Mouse (Mus musculus) urinary bladder, postnatal 14 days (tissue): ENCODE measurements around the gene Plxnb3.

Experiments
- DNase-seq: peaks from one replicate; pipeline ENCODE4 v3.0.0; 2021; ENCODE audit warnings: low spot score

Gene Plxnb3

DNA sequence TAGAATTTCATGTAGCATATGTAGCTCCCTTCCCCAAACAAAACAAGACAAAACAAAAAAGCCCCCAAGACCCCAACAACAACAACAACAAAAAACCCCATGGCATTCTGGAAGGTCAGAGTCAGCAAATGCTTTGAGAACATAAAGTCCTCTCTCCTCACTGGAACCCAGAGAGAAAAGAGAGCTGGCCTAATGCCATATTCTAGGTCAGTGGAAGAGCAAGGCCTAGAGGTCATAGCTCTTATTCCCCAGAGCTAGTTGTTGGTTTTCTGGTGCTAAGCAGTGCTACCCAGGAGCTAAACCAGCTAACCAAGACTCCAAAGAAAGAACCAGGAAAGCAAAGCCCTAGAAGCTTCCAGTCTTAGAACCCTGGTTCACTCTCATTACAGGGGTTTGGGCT lies 28.8 kb downstream of the Plxnb3 start:
- no peak for DNase-seq

DNA sequence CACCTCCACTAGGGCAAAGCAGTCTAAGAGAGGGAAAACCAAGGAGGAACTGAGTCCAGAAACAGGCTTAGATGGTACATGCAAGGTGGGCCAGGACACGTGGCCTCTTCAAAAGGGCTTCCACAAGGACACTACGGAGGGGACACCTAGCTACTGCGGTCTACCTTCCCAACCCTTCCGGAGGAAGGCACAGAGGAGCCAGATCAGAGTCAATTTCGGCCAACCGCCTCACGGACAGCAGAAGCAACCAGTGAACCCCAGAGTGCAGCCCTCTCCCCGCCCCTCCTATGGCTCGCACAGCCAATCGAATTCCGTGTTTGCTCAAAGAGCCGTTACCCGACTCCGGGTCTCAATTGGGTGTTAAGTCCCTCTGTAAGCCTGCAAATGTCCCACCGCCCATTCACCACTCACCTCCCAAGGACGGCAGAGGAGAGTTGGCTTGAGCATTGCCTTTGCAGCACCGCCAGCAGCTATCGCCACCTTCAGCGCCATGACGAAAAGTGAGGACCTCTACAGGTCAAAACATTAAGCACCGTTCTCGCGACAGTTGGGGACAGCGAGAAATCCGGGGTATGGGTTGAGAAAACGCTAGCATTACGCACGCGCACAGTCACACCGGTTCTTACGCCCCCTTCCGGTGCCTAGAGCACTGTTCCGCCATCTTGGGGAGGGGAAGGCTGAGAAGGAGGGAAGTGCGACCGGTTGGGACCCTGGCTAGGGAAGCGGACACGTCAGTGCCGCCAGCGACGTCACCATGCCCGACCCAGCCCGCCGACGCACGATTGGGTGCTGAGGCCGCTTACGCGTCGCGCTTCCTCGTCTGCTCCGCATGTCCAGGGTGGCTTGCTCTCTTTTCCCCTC lies 29.7 kb downstream of the Plxnb3 start, which contains the start of the genes Idh3g and Ssr4:
Gene Idh3g, minus strand, starts transcription at position 534 of the 861 bp plus-strand sequence.
Gene Ssr4, plus strand, starts transcription at position 665 of the 861 bp plus-strand sequence.
- peak; percentile 92 for DNase-seq

DNA sequence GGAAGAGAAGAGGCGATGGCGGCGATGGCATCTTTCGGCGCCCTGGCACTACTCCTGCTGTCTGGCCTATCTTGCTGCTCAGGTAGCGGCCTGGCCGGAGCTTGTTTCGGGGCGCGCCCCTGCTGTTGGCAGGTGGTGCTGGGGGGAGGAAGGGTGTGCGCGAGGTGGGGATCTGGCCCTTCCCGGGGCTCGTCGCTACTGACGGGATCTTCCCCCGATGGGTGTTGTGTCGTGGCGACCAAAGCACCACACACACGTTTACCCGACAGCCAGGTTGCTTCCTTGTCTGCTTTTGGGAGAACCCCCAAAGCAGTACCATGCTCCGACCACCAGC lies 30.3 kb downstream of the Plxnb3 start:
- DNase-seq = no peak

DNA sequence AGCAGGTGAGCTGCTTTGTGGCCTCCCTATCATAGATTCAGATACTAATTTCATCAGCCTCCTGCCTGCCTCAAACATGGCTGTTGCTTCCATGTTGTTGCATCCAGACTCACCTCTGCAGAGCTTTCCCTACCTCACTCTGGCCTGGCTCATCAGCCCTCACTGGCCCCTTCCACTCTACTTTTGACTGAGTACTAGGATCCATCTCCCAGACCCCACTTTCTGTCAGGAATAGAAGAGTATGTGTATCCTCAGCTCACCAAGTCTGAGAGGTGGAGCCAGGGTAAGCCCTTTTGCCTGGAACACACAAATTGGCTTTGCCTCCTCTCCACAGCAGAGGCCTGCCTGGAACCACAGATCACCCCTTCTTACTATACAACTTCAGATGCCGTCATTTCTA lies 31.6 kb downstream of the Plxnb3 start:
- DNase-seq = no peak

DNA sequence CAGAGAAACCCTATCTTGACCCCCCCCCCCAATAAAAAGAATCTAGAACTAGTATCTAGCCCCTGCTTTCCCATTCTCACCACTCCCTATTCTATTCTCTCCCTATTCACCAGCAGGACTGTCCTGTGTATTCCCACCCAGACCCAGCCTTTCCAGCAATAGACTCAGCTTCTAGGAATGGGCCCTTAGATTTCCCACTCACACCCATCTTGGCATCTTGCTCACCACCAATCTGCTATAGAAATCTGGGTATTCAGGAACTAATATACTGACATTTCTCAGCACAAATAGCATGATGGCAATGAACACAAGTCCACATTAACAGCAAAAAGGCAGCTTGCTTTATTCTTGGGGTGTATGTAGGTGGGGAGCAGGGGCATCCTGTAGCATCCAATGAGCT lies 36.1 kb downstream of the Plxnb3 start:
- no peak for DNase-seq

DNA sequence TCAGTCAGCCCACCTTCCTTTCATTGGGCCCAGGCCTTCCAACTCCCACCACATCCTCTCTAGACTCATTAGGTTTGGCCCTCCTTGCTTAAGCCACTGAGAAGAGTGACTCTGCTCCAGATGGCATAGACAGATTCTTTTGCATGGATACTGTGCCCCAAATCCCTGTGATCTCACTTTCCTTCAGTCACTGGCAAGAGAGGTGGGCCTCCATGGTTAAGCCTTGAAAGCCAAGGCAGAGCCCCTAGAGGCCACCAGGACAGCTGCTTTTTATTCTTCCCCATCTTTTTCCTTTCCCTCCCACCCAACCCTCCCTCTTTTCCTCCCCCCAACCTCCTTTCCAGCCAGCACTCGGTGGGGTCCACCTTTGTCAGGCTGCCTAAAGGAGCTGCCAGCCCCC lies 36.6 kb downstream of the Plxnb3 start:
- no peak for DNase-seq

DNA sequence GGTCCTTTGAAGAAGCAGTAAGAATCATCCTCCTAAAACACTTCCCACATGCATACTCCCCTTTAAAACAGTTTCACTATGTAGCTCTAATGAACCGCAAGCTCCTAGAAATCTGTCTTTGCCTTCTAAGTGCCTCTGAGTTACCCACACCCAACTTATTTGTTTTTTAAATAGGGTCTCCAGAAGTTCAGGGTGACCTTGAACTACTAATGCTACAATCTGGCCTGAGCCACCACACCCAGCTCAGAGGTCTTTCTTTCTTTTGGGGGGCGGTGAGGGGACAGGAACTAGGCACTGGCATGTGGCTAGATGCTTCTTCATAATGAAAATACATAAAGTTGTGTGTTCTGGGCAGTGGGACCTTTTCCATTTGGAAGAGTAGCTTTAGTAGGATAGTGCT lies 40.6 kb downstream of the Plxnb3 start:
- DNase-seq = no peak

DNA sequence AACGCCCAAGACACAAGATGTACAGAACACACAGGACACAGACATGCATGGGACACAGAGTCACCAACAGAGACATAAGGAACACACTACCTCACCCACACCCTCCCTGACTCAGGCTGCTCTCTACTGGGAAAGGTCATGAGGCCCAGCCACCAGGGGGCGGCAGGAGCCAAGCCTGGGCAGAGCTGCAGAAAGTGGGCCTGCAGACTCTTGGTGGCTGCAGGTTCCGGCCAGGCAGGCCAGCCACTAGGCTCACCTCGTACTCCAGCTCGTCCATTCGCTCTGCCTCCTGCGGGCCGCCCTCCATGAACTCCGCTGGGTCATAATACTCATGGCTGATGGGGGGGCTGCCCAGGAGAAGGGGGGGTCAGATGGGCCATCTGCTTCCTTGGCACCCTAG lies 41.6 kb downstream of the Plxnb3 start:
- DNase-seq = peak; percentile 80

DNA sequence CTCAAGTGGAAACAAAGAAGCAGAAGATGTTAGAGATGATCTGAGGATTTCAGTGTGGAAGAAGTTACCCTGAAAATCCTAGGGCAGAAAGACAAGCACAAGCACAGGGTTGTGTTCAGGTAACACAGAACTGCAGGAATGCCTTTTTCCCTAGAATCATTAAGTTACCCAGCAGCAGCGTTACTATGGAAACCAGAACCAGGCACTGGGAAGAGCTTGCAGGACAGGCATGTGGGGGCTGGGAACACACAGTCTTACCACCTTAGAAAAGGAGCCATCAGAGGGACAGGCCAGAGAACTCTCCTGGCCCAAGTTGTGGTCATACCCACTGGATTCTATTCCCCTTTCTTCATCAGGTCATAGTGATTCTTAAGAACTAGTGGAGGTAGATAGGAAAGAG lies 48.9 kb downstream of the Plxnb3 start:
- no peak for DNase-seq

DNA sequence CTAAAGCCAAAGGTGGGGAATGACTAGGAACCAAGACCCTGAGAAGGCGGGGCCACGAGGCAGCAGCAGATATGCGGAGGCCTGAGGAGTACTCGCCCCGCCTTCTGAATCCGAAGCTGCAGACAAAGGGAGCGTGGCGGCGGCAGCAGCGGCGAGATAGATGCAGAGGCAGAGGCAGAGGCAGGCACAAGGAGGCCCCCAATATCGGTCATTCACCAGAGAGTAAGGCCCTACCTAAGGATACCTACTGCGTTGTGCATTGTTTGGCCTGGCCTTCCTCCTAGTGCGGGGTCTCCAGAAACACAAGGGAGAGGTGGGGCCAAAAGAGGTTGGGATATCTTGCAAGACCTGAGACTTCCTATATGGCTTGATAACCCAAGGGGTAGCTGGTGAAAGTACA lies 58.2 kb downstream of the Plxnb3 start:
- DNase-seq = no peak

DNA sequence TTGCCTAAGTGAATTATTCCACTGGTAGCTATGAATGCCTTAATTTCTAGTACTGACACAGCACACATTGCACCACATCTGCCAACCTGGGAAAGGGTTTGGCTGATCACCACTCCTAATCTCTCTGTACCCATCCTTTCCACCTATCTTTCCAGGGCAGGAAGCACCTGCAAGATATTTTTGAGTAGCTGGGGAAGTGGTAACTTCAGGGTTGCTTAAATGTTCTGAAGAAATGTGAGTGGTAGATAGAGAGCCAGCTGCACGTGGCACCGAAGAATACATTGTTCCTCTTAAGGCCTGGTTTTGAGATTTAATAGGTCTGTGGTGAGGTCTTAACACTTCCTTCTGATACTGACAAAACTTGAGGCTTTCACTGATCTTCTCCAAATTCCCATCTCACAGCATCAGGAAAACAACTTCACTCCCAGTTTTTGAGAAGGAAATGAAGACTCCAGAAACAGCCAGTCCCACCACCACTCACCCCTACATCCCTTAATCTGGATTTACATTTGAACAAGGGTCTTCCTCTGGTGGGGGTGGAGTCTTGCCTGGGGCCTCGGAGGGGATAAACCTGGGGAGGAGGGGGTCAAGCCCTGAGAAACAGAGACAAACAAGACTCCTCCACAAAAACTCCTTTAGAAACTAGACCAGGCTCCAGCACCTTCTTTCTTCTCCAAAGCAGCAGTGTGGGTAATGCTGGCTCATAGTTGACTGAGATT lies 59.9 kb downstream of the Plxnb3 start:
- DNase-seq = no peak
